Mouse (Mus musculus) mouse trophoblast stem cell (cell line): ENCODE results near the gene Tll2.

Source experiments
- in situ Hi-C, 2 experiments: fragments of 300-500 bp; cut with MseI, MboI; formaldehyde crosslinking; loops; 2 replicates in 1 of 2; 3 replicates in 1 of 2; pipeline ENCODE4 v1.15.1; 2025

Gene Tll2

GRCm38 (mm10) chr19:41164447-41165095 lies 42.1 kb downstream of the Tll2 start:
- in situ Hi-C loops = no loop called here

- in situ Hi-C loops = no loop called here
Observed at GRCm38 (mm10) chr19:41160388-41160787, 46.2 kb downstream of the Tll2 start.

GRCm38 (mm10) chr19:41154681-41155080 lies 52.0 kb downstream of the Tll2 start:
- in situ Hi-C loops = no loop called here

DNA sequence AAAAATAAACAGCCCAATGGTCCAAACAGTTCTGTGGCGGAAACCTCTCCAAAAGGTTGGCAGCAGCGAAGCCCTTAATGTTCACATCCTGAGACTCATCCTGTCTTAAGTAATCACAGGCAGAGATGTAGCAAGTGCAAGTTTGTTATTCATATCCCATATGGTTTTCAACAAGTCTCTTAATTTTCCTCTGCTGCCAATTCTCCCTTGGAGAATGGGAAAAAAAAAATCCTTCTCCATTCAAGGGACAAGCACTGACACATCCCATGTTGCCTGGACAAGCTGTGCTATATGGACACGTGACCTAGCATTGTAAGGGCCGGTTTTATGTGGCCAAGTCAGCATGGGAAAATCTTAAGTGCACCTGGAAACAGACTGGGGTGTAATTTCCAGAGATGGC lies 54.2 kb downstream of the Tll2 start:
- in situ Hi-C loops = no loop called here

DNA sequence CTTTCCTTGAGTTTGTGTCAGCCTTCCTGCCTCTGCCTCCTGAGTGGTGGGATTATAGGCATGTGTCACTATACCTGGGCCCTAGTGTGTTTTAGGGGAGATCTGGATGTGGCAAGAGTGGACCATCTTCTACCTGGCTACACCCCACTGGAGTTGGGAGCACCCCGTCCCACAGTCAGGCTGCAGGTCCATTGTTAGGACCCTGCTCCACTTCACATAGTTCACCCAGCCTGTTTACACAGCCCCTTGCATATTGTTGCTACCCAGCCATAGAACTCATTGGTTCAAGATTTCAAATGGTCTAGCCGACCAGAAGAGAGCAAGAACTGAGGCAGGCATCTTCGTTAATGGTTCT lies 54.6 kb downstream of the Tll2 start:
- in situ Hi-C loops = no loop called here

DNA sequence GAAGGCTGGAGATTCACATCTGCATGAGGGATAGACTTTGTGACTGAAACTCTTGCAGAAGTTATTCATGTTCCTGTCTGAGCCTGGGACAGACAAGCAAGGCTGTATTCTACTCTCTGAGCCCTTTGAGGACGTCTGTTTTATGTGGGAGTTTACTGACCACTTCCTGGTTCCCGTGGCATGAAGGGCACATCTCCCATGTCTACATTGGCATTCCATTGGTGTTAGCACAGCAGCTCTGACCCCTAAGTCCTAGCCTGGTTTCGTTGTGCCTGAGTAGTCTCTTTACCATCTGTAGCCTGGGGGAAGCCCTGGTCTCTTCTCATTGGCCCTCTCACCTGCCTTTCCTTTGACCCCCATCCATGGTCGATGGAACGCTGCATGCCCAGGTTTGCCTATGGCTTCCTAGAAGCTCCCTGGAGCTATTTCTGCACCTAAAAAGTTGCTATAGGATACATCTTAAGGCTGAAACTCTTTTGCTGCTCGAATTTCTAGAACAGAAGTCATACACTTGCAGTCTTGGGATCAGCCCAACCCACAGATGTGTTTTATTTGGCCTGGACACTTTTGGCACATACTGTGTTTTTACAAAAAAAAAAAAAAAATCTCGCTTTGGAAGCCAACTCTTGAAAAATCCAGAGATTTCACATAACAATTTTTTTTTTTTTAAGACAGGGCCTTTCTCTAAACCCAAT lies 55.2 kb downstream of the Tll2 start:
- in situ Hi-C loops = no loop called here

DNA sequence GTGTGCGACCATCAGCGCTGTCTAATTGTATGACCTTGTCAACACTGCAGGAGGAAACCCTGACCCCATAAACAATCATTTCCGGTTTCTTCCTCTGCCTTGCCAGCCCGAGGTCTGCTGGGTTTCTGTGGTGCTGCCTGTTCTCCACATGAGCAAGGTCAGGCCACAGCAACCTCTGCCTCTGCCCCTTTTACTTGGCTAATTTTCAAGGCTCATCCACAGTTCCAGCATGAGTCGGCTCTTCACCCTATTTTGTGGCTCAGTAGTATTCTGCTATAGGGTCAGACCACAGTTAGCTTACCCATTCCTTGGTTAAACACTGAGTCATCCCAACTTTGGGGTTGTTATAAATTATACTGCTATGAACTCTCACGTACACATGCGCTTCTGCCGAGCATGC lies 65.7 kb downstream of the Tll2 start:
- in situ Hi-C loops = no loop called here

DNA sequence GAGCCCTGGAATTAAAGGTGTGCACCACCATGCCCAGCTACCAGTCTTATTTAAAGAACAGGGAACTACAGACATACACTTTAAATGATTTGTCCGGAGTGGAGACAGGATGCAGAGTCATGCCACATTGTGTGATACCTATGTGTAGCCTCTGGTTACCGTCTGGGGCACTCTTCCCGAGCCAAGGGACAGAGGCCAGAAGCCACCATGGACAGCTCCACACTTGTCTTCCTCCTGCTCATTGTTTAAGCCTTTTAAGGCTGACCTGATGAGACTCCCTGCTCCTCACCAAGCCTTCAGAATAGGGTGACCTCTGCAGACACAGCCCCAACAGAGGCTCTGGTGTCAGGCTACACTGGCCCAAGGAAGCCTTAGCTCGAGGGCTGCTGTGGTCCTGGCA lies 67.0 kb downstream of the Tll2 start:
- in situ Hi-C loops = no loop called here

GRCm38 (mm10) chr19:41123009-41123408 lies 83.6 kb downstream of the Tll2 start:
- in situ Hi-C loops = no loop called here

DNA sequence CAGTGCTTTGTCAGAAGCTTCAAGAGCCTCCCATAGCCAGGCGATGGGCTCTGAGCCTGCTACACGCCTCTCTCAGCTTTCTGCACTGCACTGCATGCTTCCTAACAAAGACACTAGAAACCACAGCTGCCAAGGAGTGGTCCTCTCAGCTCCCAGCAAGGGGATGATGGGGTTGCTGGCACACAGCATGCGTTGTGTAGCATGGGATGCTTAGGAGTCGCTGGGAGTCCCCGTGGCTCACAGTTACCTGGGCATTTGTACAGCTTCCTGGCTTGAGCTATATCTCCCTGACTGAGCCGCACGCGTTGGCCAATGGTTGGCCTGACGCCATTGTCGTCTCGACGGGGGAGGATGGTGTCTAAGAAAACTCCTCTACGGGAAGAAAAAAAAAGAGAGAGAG lies 86.7 kb downstream of the Tll2 start:
- in situ Hi-C loops = loop anchor here in 1 of 2 experiments (10.0 kb wide), 1 partner anchor 85 kb away; the partner anchor contains the start of gene Tll2

DNA sequence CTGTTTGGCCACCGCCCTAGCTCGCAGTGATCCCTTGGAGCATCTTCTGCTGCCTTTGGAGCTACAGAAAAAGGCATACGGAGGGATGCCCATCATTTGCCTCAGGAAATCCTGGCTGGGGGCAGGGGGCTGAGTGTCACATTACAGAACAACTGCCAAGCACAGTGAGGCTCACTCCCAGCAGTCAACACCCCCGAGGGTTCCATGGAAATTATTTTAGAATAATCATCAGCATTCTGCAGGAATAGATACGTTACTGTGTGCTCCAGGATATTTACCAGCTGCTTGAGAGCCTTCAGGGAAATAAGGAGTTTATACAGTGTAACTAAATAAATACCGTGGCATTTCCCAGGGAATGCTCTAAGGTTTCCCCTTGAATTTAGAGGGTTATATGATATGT lies 88.3 kb downstream of the Tll2 start:
- in situ Hi-C loops = loop anchor here in 1 of 2 experiments (10.0 kb wide), 1 partner anchor 86 kb away; the partner anchor contains the start of gene Tll2

DNA sequence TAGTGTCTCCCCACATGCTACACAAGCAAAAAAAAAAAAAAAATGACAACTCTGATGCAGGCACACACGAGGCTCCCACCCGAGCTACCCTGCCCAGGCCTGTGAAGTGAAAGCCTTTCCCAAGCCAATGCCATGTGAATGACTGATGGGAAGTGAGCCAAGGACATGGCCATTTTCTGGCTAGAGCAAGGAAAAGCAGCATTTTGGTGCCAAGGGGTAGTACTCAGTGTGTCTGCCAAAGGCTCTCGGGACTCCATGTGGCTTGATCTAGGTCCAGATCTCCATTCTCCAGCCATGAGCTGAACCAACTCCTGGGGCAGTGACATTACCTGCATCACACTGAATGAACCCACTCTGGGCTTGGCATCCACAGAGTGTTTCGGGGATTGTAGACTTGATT lies 89.3 kb downstream of the Tll2 start:
- in situ Hi-C loops = loop anchor here in 1 of 2 experiments (10.0 kb wide), 1 partner anchor 87 kb away; the partner anchor contains the start of gene Tll2

- in situ Hi-C loops = loop anchor here in 1 of 2 experiments (10.0 kb wide), 1 partner anchor 90 kb away; the partner anchor contains the start of gene Tll2
Observed at GRCm38 (mm10) chr19:41114611-41115010, 92.0 kb downstream of the Tll2 start.

DNA sequence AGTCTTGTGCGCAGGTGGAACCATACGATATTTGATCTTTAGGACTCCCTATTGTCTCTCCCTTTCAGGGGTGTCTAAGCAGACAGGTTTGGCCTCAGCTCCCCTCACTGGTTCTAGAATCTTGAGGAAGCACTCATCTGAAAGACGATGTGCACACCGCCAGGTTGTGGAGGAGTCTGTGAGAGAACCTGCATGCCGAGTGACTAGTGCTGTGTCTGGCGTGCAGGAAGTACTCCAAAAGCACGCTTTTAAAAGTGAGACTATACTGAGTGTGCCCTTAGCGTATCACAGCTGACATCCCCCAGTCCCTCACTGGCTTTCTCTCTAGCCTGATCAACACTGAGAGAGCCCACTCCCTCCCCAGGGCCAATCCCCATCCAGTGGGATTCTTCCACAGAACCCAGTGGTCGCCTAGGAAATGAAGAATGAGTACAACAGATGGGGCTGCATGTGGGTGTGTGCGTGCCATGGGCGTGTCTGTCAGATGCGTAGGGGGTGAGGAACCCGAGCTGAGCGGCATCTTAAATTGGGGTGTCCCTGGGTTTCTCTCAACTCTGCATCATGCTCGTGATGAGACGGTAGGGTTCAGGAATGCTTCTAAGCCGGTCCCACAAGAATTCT lies 92.6 kb downstream of the Tll2 start:
- in situ Hi-C loops = loop anchor here in 1 of 2 experiments (10.0 kb wide), 1 partner anchor 91 kb away; the partner anchor contains the start of gene Tll2

DNA sequence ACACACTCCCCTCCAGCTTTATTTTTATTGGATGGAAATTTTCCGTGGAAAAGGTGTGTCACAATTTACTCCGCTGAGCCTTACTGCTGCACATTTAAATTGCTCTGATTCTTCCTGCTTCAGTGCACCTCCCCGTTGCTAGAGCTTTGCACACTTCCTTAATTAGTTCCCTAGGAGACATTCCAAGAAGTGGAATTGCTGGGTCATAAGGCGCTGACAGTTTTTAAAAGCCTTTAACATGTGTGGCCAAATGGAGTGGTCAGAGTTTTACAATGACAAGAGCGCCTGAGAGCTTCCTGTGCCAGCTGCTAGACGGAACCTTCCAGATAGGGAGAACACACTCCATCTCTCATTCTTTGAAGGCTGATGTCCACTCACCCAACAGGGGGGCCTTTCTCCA lies 94.0 kb downstream of the Tll2 start:
- in situ Hi-C loops = loop anchor here in 1 of 2 experiments (10.0 kb wide), 1 partner anchor 92 kb away; the partner anchor contains the start of gene Tll2

DNA sequence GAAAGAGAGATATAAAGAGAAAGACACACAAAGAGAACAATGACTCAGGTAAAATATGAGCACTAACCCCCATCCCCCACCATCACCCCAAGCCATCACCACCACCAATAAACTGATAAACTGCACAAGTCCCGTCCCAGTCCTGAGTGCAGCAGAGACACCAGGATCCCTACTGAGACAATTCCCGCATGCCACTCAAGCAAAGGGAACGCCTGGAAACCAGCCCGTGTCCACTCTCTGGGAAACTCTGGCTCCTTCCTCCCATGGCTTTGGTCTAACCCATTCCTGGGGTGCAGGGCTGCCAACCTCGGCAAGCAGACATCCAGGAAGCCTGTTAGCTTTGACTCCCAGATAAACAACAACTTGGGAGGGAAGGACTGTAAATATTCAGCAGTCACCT lies 96.6 kb downstream of the Tll2 start:
- in situ Hi-C loops = loop anchor here in 1 of 2 experiments (10.0 kb wide), 1 partner anchor 95 kb away; the partner anchor contains the start of gene Tll2

GRCm38 (mm10) chr19:41109496-41109895 lies 97.1 kb downstream of the Tll2 start:
- in situ Hi-C loops = no loop called here

DNA sequence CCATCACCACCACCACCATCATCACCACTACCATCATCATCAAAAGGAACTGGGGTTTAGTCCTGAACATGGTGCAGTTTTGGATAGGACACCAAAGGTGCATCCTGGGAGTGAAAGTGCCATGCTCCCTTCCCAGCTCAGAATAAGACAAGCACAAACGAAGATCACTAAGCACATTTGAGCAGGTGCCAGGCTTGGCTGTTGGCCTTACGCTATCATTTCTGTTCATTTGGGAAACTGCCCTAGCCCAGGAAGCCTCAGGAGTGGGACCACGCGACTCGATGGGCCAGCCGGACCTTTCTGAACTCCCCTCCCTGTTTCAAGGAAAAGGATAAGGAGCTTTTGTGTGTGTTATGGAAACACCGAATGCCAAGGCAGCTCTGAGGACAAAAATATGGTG lies 98.0 kb downstream of the Tll2 start:
- in situ Hi-C loops = no loop called here

GRCm38 (mm10) chr19:41107530-41107929 lies 99.1 kb downstream of the Tll2 start:
- in situ Hi-C loops = no loop called here

GRCm38 (mm10) chr19:41104922-41105321 lies 101.7 kb downstream of the Tll2 start:
- in situ Hi-C loops = no loop called here

DNA sequence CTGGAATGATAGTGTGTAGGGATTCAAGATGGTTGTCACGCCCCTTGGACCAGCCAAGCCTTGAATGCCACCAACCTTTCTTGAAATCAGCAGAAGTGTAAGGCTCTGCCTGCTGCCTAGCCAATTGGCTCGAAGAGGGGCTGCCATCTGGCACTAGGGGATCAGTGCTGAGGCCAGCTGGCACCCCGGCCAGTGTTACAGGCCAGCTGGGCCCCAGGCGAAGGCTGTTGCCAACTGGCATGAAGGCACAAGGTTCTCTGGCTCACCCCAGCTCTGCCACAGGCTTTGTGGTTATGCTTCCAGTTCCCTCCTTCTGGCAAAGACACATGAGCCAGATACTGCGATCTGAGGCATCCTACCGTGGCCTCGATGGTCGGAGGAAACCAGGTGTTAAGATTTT lies 105.2 kb downstream of the Tll2 start:
- in situ Hi-C loops = no loop called here

- in situ Hi-C loops = no loop called here
Observed at GRCm38 (mm10) chr19:41100863-41101262, 105.8 kb downstream of the Tll2 start.
